Mouse (Mus musculus) C2C12 (cell line): ENCODE data around the gene Ier2.

Experiments used
- CEBPB ChIP-seq: IDR thresholded peaks from one replicate; pipeline ENCODE4 v1.6.1; 2011; ENCODE audit warnings: low read depth, mild to moderate bottlenecking, control low read depth, moderate library complexity
- CTCF ChIP-seq: IDR thresholded peaks from one replicate; pipeline ENCODE4 v1.5.1; 2011; ENCODE audit not compliant: control insufficient read depth, insufficient read depth, insufficient read length
- FOSL1 ChIP-seq: IDR thresholded peaks from one replicate; pipeline ENCODE4 v1.8.0; 2011; ENCODE audit warnings: mild to moderate bottlenecking, low read length; ENCODE audit not compliant: poor library complexity, insufficient read depth, severe bottlenecking
- USF1 ChIP-seq: IDR thresholded peaks from one replicate; pipeline ENCODE4 v1.6.1; 2011; ENCODE audit warnings: low read depth, mild to moderate bottlenecking, control low read depth, moderate library complexity

DNA sequence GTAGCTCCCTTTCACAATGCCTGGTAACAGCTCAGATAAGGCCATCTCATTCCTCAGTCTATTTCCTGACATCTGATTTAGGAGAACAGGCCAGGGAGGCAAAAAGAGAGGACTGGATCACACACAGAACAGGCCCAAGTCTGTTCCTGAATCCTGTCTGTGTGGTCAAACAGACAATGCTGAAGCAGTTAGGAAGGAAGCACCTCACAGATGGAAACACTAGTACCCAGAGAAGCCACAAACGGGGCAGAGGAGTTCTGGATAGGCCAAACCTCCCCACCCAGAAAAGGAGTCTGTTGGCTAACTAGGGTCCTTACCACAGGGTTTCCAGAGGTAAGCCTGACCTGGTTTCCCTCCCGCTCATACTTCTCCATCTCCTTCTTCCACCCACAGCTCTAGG lies 19.6 kb upstream of the Ier2 start:
- TF ChIP-seq CTCF: no peak
- TF ChIP-seq USF1: no peak
- no peak for TF ChIP-seq CEBPB
- no peak for TF ChIP-seq FOSL1
